Mouse (Mus musculus) lung, adult 2 months (tissue): ENCODE data around the gene Gcgr.

ENCODE experiments used
- CTCF ChIP-seq: fragments of 200-500 bp; IDR thresholded peaks from 2 replicates; pipeline ENCODE4 v1.5.1; 2011; ENCODE audit warnings: mild to moderate bottlenecking, low read length, control low read depth; ENCODE audit not compliant: insufficient read depth
- POLR2A ChIP-seq: fragments of 200-500 bp; IDR thresholded peaks from 2 replicates; pipeline ENCODE4 v1.6.1; 2011; ENCODE audit warnings: low read depth, mild to moderate bottlenecking, control low read depth, low read length, borderline replicate concordance; ENCODE audit errors: extremely low read depth

DNA sequence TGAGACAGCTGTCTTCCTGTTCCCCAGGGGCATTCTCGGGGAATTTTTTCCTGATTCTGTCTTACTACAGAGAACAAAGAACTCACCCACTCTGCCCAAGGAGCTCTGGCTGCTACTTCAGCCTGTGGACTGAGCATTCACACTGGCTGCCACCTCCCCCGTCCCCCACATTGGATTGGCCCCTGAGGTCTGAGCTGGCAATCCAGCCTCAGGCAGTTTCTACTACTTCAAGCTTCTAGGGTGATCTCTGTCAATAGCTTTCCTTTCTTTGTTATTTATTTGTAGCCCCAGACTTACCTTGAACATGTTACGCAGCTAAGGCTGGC, 37.7 kb upstream of the Gcgr start:
- TF ChIP-seq POLR2A (no peak), CTCF (no peak)
